Mouse (Mus musculus) heart, embryonic 10.5 days (tissue): Measurements from ENCODE around the gene Utrn. TPM values are rescaled to one million over a fixed set of nuclear protein-coding genes. Genes with fewer than 3 reads are reported as not detected.

Experiments used
- DNase-seq: peaks from one replicate; pipeline ENCODE4 v3.0.0-alpha.2; 2017; ENCODE audit warnings: low spot score
- H3K27ac ChIP-seq: fragments of 300-500 bp; sonication (generic); 2 replicates; pipeline ENCODE4 v1.5.1; 2016; ENCODE audit warnings: mild to moderate bottlenecking
- H3K27me3 ChIP-seq: fragments of 300-500 bp; sonication (generic); 2 replicates; pipeline ENCODE4 v1.6.1; 2016; ENCODE audit warnings: mild to moderate bottlenecking; ENCODE audit not compliant: poor library complexity, insufficient read depth, severe bottlenecking
- H3K36me3 ChIP-seq: fragments of 300-500 bp; sonication (generic); 2 replicates; pipeline ENCODE4 v1.6.1; 2016; ENCODE audit warnings: mild to moderate bottlenecking, moderate library complexity
- H3K4me1 ChIP-seq: fragments of 300-500 bp; sonication (generic); 2 replicates; pipeline ENCODE4 v1.6.1; 2016; ENCODE audit warnings: mild to moderate bottlenecking
- H3K4me3 ChIP-seq: fragments of 300-500 bp; sonication (generic); 2 replicates; pipeline ENCODE4 v1.5.1; 2016; ENCODE audit warnings: mild to moderate bottlenecking, moderate library complexity
- H3K9me3 ChIP-seq: fragments of 300-500 bp; sonication (generic); 2 replicates; pipeline ENCODE4 v1.6.1; 2016; ENCODE audit warnings: mild to moderate bottlenecking, moderate library complexity
- WGBS: fragments of 180-500 bp; shearing (Covaris S2); methylation state at CpG from one replicate; pipeline ENCODE4 v1.1.7; 2016; 5-methylcytosine and 5-hydroxymethylcytosine counted together
- polyA plus RNA-seq: library from polyadenylated mRNA; unstranded; fragments of >200 nt; fragmentation: Nextera tagmentation; extraction: Ambion mirVana; gene quantifications from 2 replicates; pipeline ENCODE4 v1.2.1, GENCODE M21; 2016

The Utrn gene
- polyA plus RNA-seq, 1 experiment from 2014 or later, result 65.2 TPM

- Histone ChIP-seq H3K4me3 (no peak overlapping the region), H3K4me1 (no peaks in the 10 kb centered on the region), H3K36me3 (no peaks in the 10 kb centered on the region), H3K27ac (no peak overlapping the region), H3K27me3 (no peaks in the 10 kb centered on the region), H3K9me3 (no peaks in the 10 kb centered on the region)
- WGBS, result 81% methylated on average over 2 of the region's 2 CpGs
- no peak for DNase-seq
Observed at GRCm38 (mm10) chr10:12424944-12425343, 444.2 kb downstream of the Utrn start.

- H3K4me1 ChIP-seq, result no peaks in the 10 kb centered on the region
- no peak for DNase-seq
- H3K9me3 ChIP-seq, result no peaks in the 10 kb centered on the region
- no peaks in the 10 kb centered on the region for H3K27me3 ChIP-seq
- no peak overlapping the region for H3K4me3 ChIP-seq
- H3K27ac ChIP-seq, result no peak overlapping the region
- 93% methylated on average over 7 of the region's 7 CpGs for WGBS
- H3K36me3 ChIP-seq, result no peaks in the 10 kb centered on the region
Observed at GRCm38 (mm10) chr10:12423994-12424725, 445.0 kb downstream of the Utrn start.

GRCm38 (mm10) chr10:12414967-12415366, 454.2 kb downstream of the Utrn start:
- 83% methylated on average over 3 of the region's 3 CpGs for WGBS
- Histone ChIP-seq H3K4me3 (no peak overlapping the region), H3K36me3 (peaks cover 8% of the 10 kb centered on the region), H3K9me3 (no peaks in the 10 kb centered on the region), H3K27ac (no peak overlapping the region), H3K27me3 (no peaks in the 10 kb centered on the region), H3K4me1 (no peaks in the 10 kb centered on the region)
- DNase-seq, result no peak

GRCm38 (mm10) chr10:12406338-12407110, 462.6 kb downstream of the Utrn start:
- Histone ChIP-seq H3K27me3 (no peaks in the 10 kb centered on the region), H3K9me3 (no peaks in the 10 kb centered on the region), H3K4me1 (peaks cover under 1% of the 10 kb centered on the region; the same call in 1 of the 2 replicates), H3K4me3 (no peak overlapping the region), H3K27ac (no peak overlapping the region), H3K36me3 (peaks cover 17% of the 10 kb centered on the region; the same call in 1 of the 2 replicates)
- 87% methylated on average over 12 of the region's 12 CpGs for WGBS
- no peak for DNase-seq

GRCm38 (mm10) chr10:12399450-12399849, 469.7 kb downstream of the Utrn start:
- WGBS, result 54% methylated on average over 2 of the region's 2 CpGs

GRCm38 (mm10) chr10:12380139-12380538, 489.0 kb downstream of the Utrn start:
- WGBS, result 97% methylated on average over 1 of the region's 1 CpGs
- DNase-seq, result no peak
- H3K36me3 ChIP-seq, result 0 out of 2 replicates have a peak, but pooled peaks cover 3% of the 10 kb centered on the region
- H3K4me3 ChIP-seq, result no peak overlapping the region
- no peaks in the 10 kb centered on the region for H3K9me3 ChIP-seq
- H3K27me3 ChIP-seq, result no peaks in the 10 kb centered on the region
- H3K27ac ChIP-seq, result no peak overlapping the region
- no peaks in the 10 kb centered on the region for H3K4me1 ChIP-seq

More at GRCm38 (mm10) chr10:12399450-12399849, 469.7 kb downstream of the Utrn start:
- Histone ChIP-seq H3K27ac (no peak overlapping the region), H3K4me1 (peaks cover 12% of the 10 kb centered on the region; the same call in 1 of the 2 replicates), H3K36me3 (peaks cover 10% of the 10 kb centered on the region), H3K4me3 (no peak overlapping the region), H3K9me3 (no peaks in the 10 kb centered on the region), H3K27me3 (no peaks in the 10 kb centered on the region)
- no peak for DNase-seq

GRCm38 (mm10) chr10:12379123-12379522, 490.0 kb downstream of the Utrn start:
- 79% methylated on average over 1 of the region's 1 CpGs for WGBS
- Histone ChIP-seq H3K36me3 (0 out of 2 replicates have a peak, but pooled peaks cover 3% of the 10 kb centered on the region), H3K27me3 (no peaks in the 10 kb centered on the region), H3K9me3 (no peaks in the 10 kb centered on the region), H3K4me1 (no peaks in the 10 kb centered on the region), H3K27ac (no peak overlapping the region), H3K4me3 (no peak overlapping the region)
- no peak for DNase-seq

- DNase-seq, result no peak
- H3K4me3 ChIP-seq, result no peak overlapping the region
- WGBS, result 63% methylated on average over 3 of the region's 3 CpGs
- H3K4me1 ChIP-seq, result no peaks in the 10 kb centered on the region
- no peak overlapping the region for H3K27ac ChIP-seq
- H3K9me3 ChIP-seq, result no peaks in the 10 kb centered on the region
- H3K27me3 ChIP-seq, result no peaks in the 10 kb centered on the region
- H3K36me3 ChIP-seq, result no peaks in the 10 kb centered on the region
Observed at GRCm38 (mm10) chr10:12377727-12378126, 491.4 kb downstream of the Utrn start.

GRCm38 (mm10) chr10:12376015-12376414, 493.1 kb downstream of the Utrn start:
- no peak overlapping the region for H3K27ac ChIP-seq
- H3K4me3 ChIP-seq, result no peak overlapping the region
- no peaks in the 10 kb centered on the region for H3K4me1 ChIP-seq
- no peaks in the 10 kb centered on the region for H3K9me3 ChIP-seq
- no peaks in the 10 kb centered on the region for H3K36me3 ChIP-seq
- no peak for DNase-seq
- H3K27me3 ChIP-seq, result no peaks in the 10 kb centered on the region
- 66% methylated on average over 2 of the region's 2 CpGs for WGBS

GRCm38 (mm10) chr10:12374741-12375140, 494.4 kb downstream of the Utrn start:
- Histone ChIP-seq H3K27me3 (no peaks in the 10 kb centered on the region), H3K27ac (no peak overlapping the region), H3K4me3 (no peak overlapping the region), H3K9me3 (no peaks in the 10 kb centered on the region), H3K4me1 (no peaks in the 10 kb centered on the region), H3K36me3 (no peaks in the 10 kb centered on the region)
- 86% methylated on average over 1 of the region's 1 CpGs for WGBS
- DNase-seq, result no peak

- H3K27me3 ChIP-seq, result no peaks in the 10 kb centered on the region
- no peaks in the 10 kb centered on the region for H3K36me3 ChIP-seq
- H3K4me1 ChIP-seq, result peaks cover 9% of the 10 kb centered on the region; the same call in 1 of the 2 replicates
- H3K9me3 ChIP-seq, result no peaks in the 10 kb centered on the region
- 63% methylated on average over 4 of the region's 4 CpGs for WGBS
- H3K4me3 ChIP-seq, result no peak overlapping the region
- DNase-seq, result peak; percentile 69
- peak overlapping the region; percentile 65; the same call in 1 of the 2 replicates for H3K27ac ChIP-seq
Observed at GRCm38 (mm10) chr10:12354556-12354955, 514.6 kb downstream of the Utrn start.

GRCm38 (mm10) chr10:12354106-12354505, 515.1 kb downstream of the Utrn start:
- 64% methylated on average over 5 of the region's 5 CpGs for WGBS
- Histone ChIP-seq H3K4me3 (no peak overlapping the region), H3K36me3 (no peaks in the 10 kb centered on the region), H3K9me3 (no peaks in the 10 kb centered on the region), H3K4me1 (peaks cover 9% of the 10 kb centered on the region; the same call in 1 of the 2 replicates), H3K27me3 (no peaks in the 10 kb centered on the region), H3K27ac (peak overlapping the region; percentile 65)
- peak; percentile 17 for DNase-seq
